Mouse (Mus musculus) hindbrain, embryonic 14.5 days (tissue): ENCODE data around the gene Cnfn. TPM values are rescaled to one million over a fixed set of nuclear protein-coding genes. Genes with fewer than 3 reads are reported as not detected.

Experiments used
- ATAC-seq: fragments of 200-750 bp; cut with Nextera tagmentation; 2 replicates; pipeline ENCODE4 v1.8.0; 2017; ENCODE audit warnings: moderate number of reproducible peaks, mild to moderate bottlenecking, moderate TSS enrichment, moderate library complexity; ENCODE audit not compliant: low FRiP score
- DNase-seq: peaks from one replicate; pipeline ENCODE4 v3.0.0-alpha.2; 2015; ENCODE audit warnings: low spot score
- H3K27ac ChIP-seq: fragments of 300-500 bp; sonication (generic); 2 replicates; pipeline ENCODE4 v1.5.1; 2014; ENCODE audit warnings: mild to moderate bottlenecking, moderate library complexity
- H3K27me3 ChIP-seq: fragments of 300-500 bp; sonication (generic); 2 replicates; pipeline ENCODE4 v1.6.1; 2014; ENCODE audit warnings: mild to moderate bottlenecking, low read length, mixed read lengths; ENCODE audit not compliant: control insufficient read depth, insufficient read depth
- H3K36me3 ChIP-seq: fragments of 300-500 bp; sonication (generic); replicated peaks from 2 replicates; pipeline ENCODE4 v1.6.1; 2014; ENCODE audit not compliant: control insufficient read depth, insufficient read depth
- H3K4me1 ChIP-seq: fragments of 300-500 bp; sonication (generic); replicated peaks from 2 replicates; pipeline ENCODE4 v1.6.1; 2014; ENCODE audit warnings: antibody characterized with exemption, low read length, mixed read lengths; ENCODE audit not compliant: control insufficient read depth, insufficient read depth
- H3K4me2 ChIP-seq: fragments of 300-500 bp; sonication (generic); replicated peaks from 2 replicates; pipeline ENCODE4 v1.6.1; 2014; ENCODE audit warnings: mild to moderate bottlenecking, moderate library complexity
- H3K4me3 ChIP-seq: fragments of 300-500 bp; sonication (generic); replicated peaks from 2 replicates; pipeline ENCODE4 v1.5.1; 2014; ENCODE audit warnings: mild to moderate bottlenecking, low read length
- H3K9ac ChIP-seq: fragments of 300-500 bp; sonication (generic); 2 replicates; pipeline ENCODE4 v1.6.1; 2014
- H3K9me3 ChIP-seq: fragments of 300-500 bp; sonication (generic); 2 replicates; pipeline ENCODE4 v1.6.1; 2016; ENCODE audit warnings: low read length; ENCODE audit not compliant: control insufficient read depth
- WGBS: fragments of 180-500 bp; shearing (Covaris S2); extraction: QIAGEN DNeasy Blood & Tissue Kit; methylation state at CpG from one replicate; pipeline ENCODE4 v1.1.7; 2014; 5-methylcytosine and 5-hydroxymethylcytosine counted together
- polyA plus RNA-seq: library from polyadenylated mRNA; unstranded; fragments of >200 nt; fragmentation: Nextera tagmentation; extraction: Ambion mirVana; gene quantifications from 2 replicates; pipeline ENCODE4 v1.2.1, GENCODE M21; 2014

Gene Cnfn
- polyA plus RNA-seq: not detected in 2 replicates

GRCm38 (mm10) chr7:25369058-25369749 lies at the start of gene Cnfn:
Cnfn (minus strand) TSS chr7:25369724.
- Histone ChIP-seq H3K4me2 (no peak within 1 kb of the TSS), H3K9me3 (no peaks in the 10 kb centered on the region), H3K27me3 (peaks cover 34% of the 10 kb centered on the region), H3K27ac (no peak within 1 kb of the TSS), H3K9ac (no peak within 1 kb of the TSS), H3K36me3 (peaks cover 4% of the 10 kb centered on the region), H3K4me1 (peaks cover 17% of the 10 kb centered on the region), H3K4me3 (no peak within 1 kb of the TSS)
- WGBS: 56% methylated on average over 12 of the region's 12 CpGs
- no peak for ATAC-seq
- no peak for DNase-seq

- DNase-seq (no peak), ATAC-seq (no peak)
- Histone ChIP-seq H3K4me2 (no peak overlapping the region), H3K4me3 (no peak overlapping the region), H3K9me3 (no peaks in the 10 kb centered on the region), H3K36me3 (no peaks in the 10 kb centered on the region), H3K9ac (no peak overlapping the region), H3K27me3 (no peaks in the 10 kb centered on the region), H3K27ac (no peak overlapping the region), H3K4me1 (no peaks in the 10 kb centered on the region)
- 73% methylated on average over 1 of the region's 1 CpGs for WGBS
Observed at GRCm38 (mm10) chr7:25417597-25417996, 48.1 kb upstream of the Cnfn start.

GRCm38 (mm10) chr7:25412833-25413441 lies 43.4 kb upstream of the Cnfn start, which contains the start of gene Cxcl17:
Cxcl17 (minus strand) TSS chr7:25412886.
- Histone ChIP-seq H3K9me3 (no peaks in the 10 kb centered on the region), H3K36me3 (no peaks in the 10 kb centered on the region), H3K27ac (no peak within 1 kb of the TSS), H3K4me1 (no peaks in the 10 kb centered on the region), H3K27me3 (no peaks in the 10 kb centered on the region), H3K4me2 (no peak within 1 kb of the TSS), H3K9ac (no peak within 1 kb of the TSS), H3K4me3 (no peak within 1 kb of the TSS)
- 46% methylated on average over 7 of the region's 7 CpGs for WGBS
- DNase-seq (no peak), ATAC-seq (no peak)

- no peak overlapping the region for H3K27ac ChIP-seq
- no peaks in the 10 kb centered on the region for H3K4me1 ChIP-seq
- no peak overlapping the region for H3K4me3 ChIP-seq
- no peak overlapping the region for H3K9ac ChIP-seq
- H3K27me3 ChIP-seq: no peaks in the 10 kb centered on the region
- 87% methylated on average over 3 of the region's 3 CpGs for WGBS
- no peak overlapping the region for H3K4me2 ChIP-seq
- ATAC-seq (no peak), DNase-seq (no peak)
- H3K9me3 ChIP-seq: no peaks in the 10 kb centered on the region
- H3K36me3 ChIP-seq: no peaks in the 10 kb centered on the region
Observed at GRCm38 (mm10) chr7:25411861-25412260, 42.3 kb upstream of the Cnfn start.

- 89% methylated on average over 1 of the region's 1 CpGs for WGBS
Observed at GRCm38 (mm10) chr7:25410969-25411615, 41.6 kb upstream of the Cnfn start.

GRCm38 (mm10) chr7:25409114-25409760 lies 39.7 kb upstream of the Cnfn start:
- no peak overlapping the region for H3K4me2 ChIP-seq
- WGBS: 48% methylated on average over 4 of the region's 4 CpGs
- DNase-seq (peak; percentile 41), ATAC-seq (no peak)
- H3K27ac ChIP-seq: no peak overlapping the region
- no peaks in the 10 kb centered on the region for H3K9me3 ChIP-seq
- no peak overlapping the region for H3K4me3 ChIP-seq
- no peak overlapping the region for H3K9ac ChIP-seq
- H3K36me3 ChIP-seq: no peaks in the 10 kb centered on the region
- no peaks in the 10 kb centered on the region for H3K4me1 ChIP-seq
- no peaks in the 10 kb centered on the region for H3K27me3 ChIP-seq

More at GRCm38 (mm10) chr7:25410969-25411615, 41.6 kb upstream of the Cnfn start:
- no peak for ATAC-seq
- Histone ChIP-seq H3K9ac (no peak overlapping the region), H3K4me3 (no peak overlapping the region), H3K27ac (no peak overlapping the region), H3K9me3 (no peaks in the 10 kb centered on the region), H3K27me3 (no peaks in the 10 kb centered on the region), H3K4me1 (no peaks in the 10 kb centered on the region), H3K36me3 (no peaks in the 10 kb centered on the region), H3K4me2 (no peak overlapping the region)
- no peak for DNase-seq

GRCm38 (mm10) chr7:25406468-25406867 lies 36.9 kb upstream of the Cnfn start:
- DNase-seq (no peak), ATAC-seq (no peak)
- Histone ChIP-seq H3K36me3 (no peaks in the 10 kb centered on the region), H3K4me2 (no peak overlapping the region), H3K4me3 (no peak overlapping the region), H3K27ac (no peak overlapping the region), H3K4me1 (no peaks in the 10 kb centered on the region), H3K9ac (no peak overlapping the region), H3K27me3 (no peaks in the 10 kb centered on the region), H3K9me3 (no peaks in the 10 kb centered on the region)
- 92% methylated on average over 7 of the region's 7 CpGs for WGBS

GRCm38 (mm10) chr7:25402671-25403101 lies 33.2 kb upstream of the Cnfn start:
- no peaks in the 10 kb centered on the region for H3K36me3 ChIP-seq
- no peak for ATAC-seq
- no peak overlapping the region for H3K4me3 ChIP-seq
- H3K9ac ChIP-seq: no peak overlapping the region
- no peaks in the 10 kb centered on the region for H3K9me3 ChIP-seq
- no peak overlapping the region for H3K4me2 ChIP-seq
- no peak overlapping the region for H3K27ac ChIP-seq
- 2% methylated on average over 2 of the region's 2 CpGs for WGBS
- no peaks in the 10 kb centered on the region for H3K4me1 ChIP-seq
- H3K27me3 ChIP-seq: no peaks in the 10 kb centered on the region
- no peak for DNase-seq

- Histone ChIP-seq H3K4me1 (no peaks in the 10 kb centered on the region), H3K4me2 (no peak overlapping the region), H3K9ac (no peak overlapping the region), H3K4me3 (no peak overlapping the region), H3K36me3 (no peaks in the 10 kb centered on the region), H3K27ac (no peak overlapping the region), H3K27me3 (no peaks in the 10 kb centered on the region), H3K9me3 (no peaks in the 10 kb centered on the region)
- no peak for ATAC-seq
- WGBS: 36% methylated on average over 5 of the region's 5 CpGs
- DNase-seq: no peak
Observed at GRCm38 (mm10) chr7:25401986-25402385, 32.5 kb upstream of the Cnfn start.
